Mouse (Mus musculus): ENCODE results near the gene Ubash3b.
A peak's percentile ranks its signal among the peaks of the same experiment; 100 is the strongest.

Ubash3b gene

GRCm38 (mm10) chr9:40984313-40984712 is 177.2 kb downstream of the Ubash3b start:
- DNase-seq, result no peak

- DNase-seq, result no peak
Measured at GRCm38 (mm10) chr9:40983758-40984157, 177.7 kb downstream of the Ubash3b start.

- peak; percentile 20 for DNase-seq
Measured at GRCm38 (mm10) chr9:40982480-40982879, 179.0 kb downstream of the Ubash3b start.

GRCm38 (mm10) chr9:40974042-40974801 is 187.3 kb downstream of the Ubash3b start:
- DNase-seq, result no peak

- DNase-seq, result no peak
Measured at GRCm38 (mm10) chr9:40964418-40964714, 197.1 kb downstream of the Ubash3b start.

- peak; percentile 42 for DNase-seq
Measured at GRCm38 (mm10) chr9:40963586-40964417, 197.7 kb downstream of the Ubash3b start, which contains the start of gene Jhy. Jhy (minus strand) TSS chr9:40964118.

GRCm38 (mm10) chr9:40961401-40961800 is 200.1 kb downstream of the Ubash3b start:
- DNase-seq, result no peak
